Mouse (Mus musculus): ENCODE measurements around the gene Mdfic. TPM values are rescaled to one million over a fixed set of nuclear protein-coding genes. Genes with fewer than 3 reads are reported as not detected.

Gene Mdfic
- total and polyA plus RNA-seq, 2 experiments, result 6.4 to 14.5 TPM

- Histone ChIP-seq H3K27me3 (ENCODE audit: control insufficient read depth, insufficient read depth, low read length) (no peaks in the 10 kb centered on the region), H3K4me3 (ENCODE audit: insufficient read depth, low read depth, low read length) (peak overlapping the region; percentile 46), H3K79me2 (ENCODE audit: control insufficient read depth, insufficient read depth, low read length) (no peaks in the 10 kb centered on the region; the same call in 1 of the 2 replicates), H3K4me1 (ENCODE audit: control insufficient read depth, insufficient read depth, low read length) (peaks cover 7% of the 10 kb centered on the region), H3K27ac (replicated peaks; ENCODE audit: insufficient read depth, low read depth, low read length) (peak overlapping the region; percentile 96), H3K36me3 (ENCODE audit: control insufficient read depth, insufficient read depth, low read length) (no peaks in the 10 kb centered on the region; the same call in none of the 2 replicates), H3K9ac (ENCODE audit: low read depth, low read length) (peak overlapping the region; percentile 62)
- no peak for TF ChIP-seq CTCF (IDR thresholded peaks at IDR 0.05; ENCODE audit: low read depth, low read length)
- no peak for TF ChIP-seq POLR2A (IDR thresholded peaks at IDR 0.05; ENCODE audit: extremely low read depth, insufficient read depth, low read length)
- WGBS, result 6% methylated on average over 8 of the region's 8 CpGs
- peak; percentile 85 for DNase-seq (ENCODE audit: extremely low read depth, low read depth, low spot score)
Measured at GRCm38 (mm10) chr6:15793602-15794345, 73.3 kb downstream of the Mdfic start.

GRCm38 (mm10) chr6:15794801-15795200 is 74.3 kb downstream of the Mdfic start:
- no peaks in the 10 kb centered on the region; the same call in 1 of the 2 replicates for H3K79me2 ChIP-seq (ENCODE audit: control insufficient read depth, insufficient read depth, low read length)
- H3K36me3 ChIP-seq (ENCODE audit: control insufficient read depth, insufficient read depth, low read length), result no peaks in the 10 kb centered on the region; the same call in none of the 2 replicates
- peaks cover 7% of the 10 kb centered on the region for H3K4me1 ChIP-seq (ENCODE audit: control insufficient read depth, insufficient read depth, low read length)
- TF ChIP-seq CTCF (IDR thresholded peaks at IDR 0.05; ENCODE audit: low read depth, low read length) (no peak), POLR2A (IDR thresholded peaks at IDR 0.05; ENCODE audit: extremely low read depth, insufficient read depth, low read length) (no peak)
- H3K4me3 ChIP-seq (ENCODE audit: insufficient read depth, low read depth, low read length), result no peak overlapping the region
- H3K27ac ChIP-seq (replicated peaks; ENCODE audit: insufficient read depth, low read depth, low read length), result no peak overlapping the region
- DNase-seq (ENCODE audit: extremely low read depth, low read depth, low spot score), result no peak
- H3K9ac ChIP-seq (ENCODE audit: low read depth, low read length), result no peak overlapping the region
- WGBS, result 89% methylated on average over 3 of the region's 3 CpGs
- no peaks in the 10 kb centered on the region for H3K27me3 ChIP-seq (ENCODE audit: control insufficient read depth, insufficient read depth, low read length)

- H3K9ac ChIP-seq (ENCODE audit: low read depth, low read length), result no peak overlapping the region
- H3K36me3 ChIP-seq (ENCODE audit: control insufficient read depth, insufficient read depth, low read length), result peaks cover 11% of the 10 kb centered on the region
- no peaks in the 10 kb centered on the region for H3K27me3 ChIP-seq (ENCODE audit: control insufficient read depth, insufficient read depth, low read length)
- WGBS, result 90% methylated on average over 5 of the region's 5 CpGs
- no peak for DNase-seq (ENCODE audit: extremely low read depth, low read depth, low spot score)
- peaks cover 5% of the 10 kb centered on the region; the same call in 1 of the 2 replicates for H3K4me1 ChIP-seq (ENCODE audit: control insufficient read depth, insufficient read depth, low read length)
- no peaks in the 10 kb centered on the region for H3K79me2 ChIP-seq (ENCODE audit: control insufficient read depth, insufficient read depth, low read length)
- no peak for TF ChIP-seq CTCF (IDR thresholded peaks at IDR 0.05; ENCODE audit: low read depth, low read length)
- TF ChIP-seq POLR2A (IDR thresholded peaks at IDR 0.05; ENCODE audit: extremely low read depth, insufficient read depth, low read length), result no peak
- H3K4me3 ChIP-seq (ENCODE audit: insufficient read depth, low read depth, low read length), result no peak overlapping the region
- no peak overlapping the region for H3K27ac ChIP-seq (replicated peaks; ENCODE audit: insufficient read depth, low read depth, low read length)
Measured at GRCm38 (mm10) chr6:15807382-15807781, 86.9 kb downstream of the Mdfic start.

GRCm38 (mm10) chr6:15825236-15825635 is 104.8 kb downstream of the Mdfic start:
- TF ChIP-seq POLR2A (IDR thresholded peaks at IDR 0.05; ENCODE audit: extremely low read depth, insufficient read depth, low read length), result no peak
- no peak for TF ChIP-seq CTCF (IDR thresholded peaks at IDR 0.05; ENCODE audit: low read depth, low read length)
- DNase-seq (ENCODE audit: extremely low read depth, low read depth, low spot score), result no peak
- no peaks in the 10 kb centered on the region for H3K79me2 ChIP-seq (ENCODE audit: control insufficient read depth, insufficient read depth, low read length)
- no peaks in the 10 kb centered on the region for H3K36me3 ChIP-seq (ENCODE audit: control insufficient read depth, insufficient read depth, low read length)
- no peak overlapping the region for H3K27ac ChIP-seq (replicated peaks; ENCODE audit: insufficient read depth, low read depth, low read length)
- WGBS, result 88% methylated on average over 3 of the region's 3 CpGs
- no peaks in the 10 kb centered on the region for H3K27me3 ChIP-seq (ENCODE audit: control insufficient read depth, insufficient read depth, low read length)
- H3K9ac ChIP-seq (ENCODE audit: low read depth, low read length), result no peak overlapping the region
- H3K4me3 ChIP-seq (ENCODE audit: insufficient read depth, low read depth, low read length), result no peak overlapping the region
- H3K4me1 ChIP-seq (ENCODE audit: control insufficient read depth, insufficient read depth, low read length), result no peaks in the 10 kb centered on the region

GRCm38 (mm10) chr6:15829812-15830211 is 109.4 kb downstream of the Mdfic start:
- H3K9ac ChIP-seq (ENCODE audit: low read depth, low read length), result no peak overlapping the region
- H3K27ac ChIP-seq (replicated peaks; ENCODE audit: insufficient read depth, low read depth, low read length), result no peak overlapping the region
- no peak for DNase-seq (ENCODE audit: extremely low read depth, low read depth, low spot score)
- no peaks in the 10 kb centered on the region for H3K4me1 ChIP-seq (ENCODE audit: control insufficient read depth, insufficient read depth, low read length)
- 84% methylated on average over 2 of the region's 2 CpGs for WGBS
- TF ChIP-seq POLR2A (IDR thresholded peaks at IDR 0.05; ENCODE audit: extremely low read depth, insufficient read depth, low read length) (no peak), CTCF (IDR thresholded peaks at IDR 0.05; ENCODE audit: low read depth, low read length) (no peak)
- no peaks in the 10 kb centered on the region for H3K27me3 ChIP-seq (ENCODE audit: control insufficient read depth, insufficient read depth, low read length)
- H3K79me2 ChIP-seq (ENCODE audit: control insufficient read depth, insufficient read depth, low read length), result no peaks in the 10 kb centered on the region
- no peaks in the 10 kb centered on the region for H3K36me3 ChIP-seq (ENCODE audit: control insufficient read depth, insufficient read depth, low read length)
- H3K4me3 ChIP-seq (ENCODE audit: insufficient read depth, low read depth, low read length), result no peak overlapping the region

- no peaks in the 10 kb centered on the region for H3K36me3 ChIP-seq (ENCODE audit: control insufficient read depth, insufficient read depth, low read length)
- no peak overlapping the region for H3K9ac ChIP-seq (ENCODE audit: low read depth, low read length)
- H3K4me1 ChIP-seq (ENCODE audit: control insufficient read depth, insufficient read depth, low read length), result no peaks in the 10 kb centered on the region
- no peaks in the 10 kb centered on the region for H3K79me2 ChIP-seq (ENCODE audit: control insufficient read depth, insufficient read depth, low read length)
- no peak for TF ChIP-seq POLR2A (IDR thresholded peaks at IDR 0.05; ENCODE audit: extremely low read depth, insufficient read depth, low read length)
- TF ChIP-seq CTCF (IDR thresholded peaks at IDR 0.05; ENCODE audit: low read depth, low read length), result no peak
- DNase-seq (ENCODE audit: extremely low read depth, low read depth, low spot score), result no peak
- no peak overlapping the region for H3K4me3 ChIP-seq (ENCODE audit: insufficient read depth, low read depth, low read length)
- no peak overlapping the region for H3K27ac ChIP-seq (replicated peaks; ENCODE audit: insufficient read depth, low read depth, low read length)
- WGBS, result 100% methylated on average over 1 of the region's 1 CpGs
- H3K27me3 ChIP-seq (ENCODE audit: control insufficient read depth, insufficient read depth, low read length), result no peaks in the 10 kb centered on the region
Measured at GRCm38 (mm10) chr6:15830651-15831050, 110.2 kb downstream of the Mdfic start.

Measured in liver, adult 2 months (tissue).